Mouse (Mus musculus) granulocyte monocyte progenitor cell, adult 5-6 weeks (primary cell): ENCODE measurements around the gene Hltf. TPM values are rescaled to one million over a fixed set of nuclear protein-coding genes. Genes with fewer than 3 reads are reported as not detected.
"Not testable (repeated sequence)": the region's sequence is repeated elsewhere in the genome, so short reads cannot be mapped to it uniquely, and the experiment has no call there.

ENCODE experiments used
- ATAC-seq: replicated peaks from 2 replicates; pipeline ENCODE4 v1.8.0; 2016; ENCODE audit warnings: mild to moderate bottlenecking, moderate TSS enrichment, inconsistent platforms; ENCODE audit not compliant: poor library complexity, severe bottlenecking
- total RNA-seq, 2 experiments: library from RNA; stranded (forward) in 1 of 2; stranded (reverse) in 1 of 2; fragments of 200-712, 200-1000 nt in 1 of 2; fragments of >200 nt in 1 of 2; fragmentation: Nextera tagmentation in 1 of 2; gene quantifications; 2 replicates each; pipeline ENCODE4 v1.2.3; 2014 to 2017

Hltf gene
- total RNA-seq (2014; fragmentation: Nextera tagmentation) (32.6 and 46.6 TPM in 2 replicates), total RNA-seq (2017) (44.2 and 49.6 TPM in 2 replicates)

DNA sequence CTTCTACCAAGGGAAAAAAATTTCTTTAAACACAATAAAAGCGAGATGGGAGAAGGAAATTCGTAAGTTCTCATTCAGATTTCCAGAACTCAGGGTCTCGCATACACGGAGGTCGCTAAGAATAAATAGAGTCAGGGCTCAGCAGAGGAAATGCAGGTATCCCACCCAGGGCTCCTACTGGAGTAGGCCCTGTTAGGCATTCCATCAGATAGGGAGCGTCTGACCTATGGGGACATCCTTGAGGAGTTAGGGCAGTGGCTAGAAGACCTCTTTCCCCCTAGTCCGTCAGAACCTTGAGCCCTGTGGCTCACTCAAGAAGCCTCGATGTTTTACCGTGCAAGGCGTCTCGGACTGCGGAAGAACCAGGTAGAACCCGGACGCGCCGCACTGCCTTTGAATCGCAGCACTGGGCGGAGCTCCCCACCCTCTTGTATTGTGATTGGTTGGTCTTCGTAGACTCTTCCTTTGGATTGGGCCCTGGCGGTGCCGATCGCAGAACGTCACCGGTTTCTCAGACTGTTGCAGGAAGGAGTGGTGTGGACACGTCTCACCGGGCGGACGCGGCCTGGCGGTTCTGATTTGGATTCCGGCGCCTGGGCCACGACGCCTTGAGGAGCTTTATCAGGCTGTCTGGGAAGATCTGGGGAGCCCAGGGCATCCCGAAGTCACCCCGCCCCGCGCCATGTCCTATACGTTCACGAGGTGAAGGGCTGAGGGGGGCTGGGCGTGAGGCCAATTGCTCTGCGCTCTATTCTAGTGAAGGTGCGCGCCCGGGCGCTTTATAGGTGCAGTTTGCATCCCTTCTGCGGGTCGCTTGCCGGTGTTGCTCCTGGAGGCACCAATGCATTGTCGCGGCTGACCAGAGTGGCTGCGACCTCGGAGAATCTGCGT, at the start of gene Hltf:
Gene Hltf (plus strand): TSS at position 506 of the 891 bp plus-strand sequence.
- ATAC-seq: peak; percentile 100

DNA sequence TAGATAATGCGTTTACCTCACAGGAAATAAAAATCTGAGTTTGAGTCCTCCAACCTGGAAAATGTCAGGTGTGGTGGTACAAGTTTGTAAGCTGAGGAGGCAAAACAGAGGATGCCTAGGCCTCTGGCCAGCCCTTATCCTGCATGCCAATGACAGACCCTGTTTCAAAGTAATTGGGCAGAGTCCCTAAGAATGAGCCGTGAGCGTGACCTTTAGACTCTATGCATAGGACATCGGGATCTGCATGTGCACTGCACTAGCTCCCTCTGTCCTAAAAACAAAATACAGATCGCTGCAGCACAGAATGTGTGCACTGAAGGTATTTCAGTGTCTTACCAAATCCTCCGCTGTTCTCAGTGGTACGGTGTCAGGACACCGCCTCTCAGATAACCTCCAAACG, 47.1 kb upstream of the Hltf start:
- no peak for ATAC-seq

- not testable (repeated sequence) for ATAC-seq
Measured at GRCm38 (mm10) chr3:20010905-20011304, 46.7 kb upstream of the Hltf start.

- no peak for ATAC-seq
Measured at GRCm38 (mm10) chr3:20014454-20014853, 43.2 kb upstream of the Hltf start.

DNA sequence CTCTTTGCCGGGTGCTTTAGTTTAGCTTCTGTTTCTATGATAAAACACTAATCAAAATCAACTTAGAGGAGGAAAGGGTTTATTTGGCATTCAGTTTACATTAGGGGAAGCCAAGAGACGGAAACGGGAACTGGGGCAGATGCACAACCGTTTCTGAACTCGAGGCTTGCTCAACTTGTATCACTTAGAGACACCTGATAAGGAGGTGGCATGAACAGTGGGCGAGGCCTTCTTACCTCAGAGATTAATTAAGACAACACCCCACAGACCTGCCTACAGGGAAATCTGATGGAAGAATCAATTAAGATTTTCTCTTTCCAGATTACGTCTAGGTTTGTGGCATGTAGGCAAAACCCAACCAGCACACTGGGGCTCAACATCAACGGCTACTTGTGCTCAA, 39.5 kb upstream of the Hltf start:
- ATAC-seq: peak; percentile 42

DNA sequence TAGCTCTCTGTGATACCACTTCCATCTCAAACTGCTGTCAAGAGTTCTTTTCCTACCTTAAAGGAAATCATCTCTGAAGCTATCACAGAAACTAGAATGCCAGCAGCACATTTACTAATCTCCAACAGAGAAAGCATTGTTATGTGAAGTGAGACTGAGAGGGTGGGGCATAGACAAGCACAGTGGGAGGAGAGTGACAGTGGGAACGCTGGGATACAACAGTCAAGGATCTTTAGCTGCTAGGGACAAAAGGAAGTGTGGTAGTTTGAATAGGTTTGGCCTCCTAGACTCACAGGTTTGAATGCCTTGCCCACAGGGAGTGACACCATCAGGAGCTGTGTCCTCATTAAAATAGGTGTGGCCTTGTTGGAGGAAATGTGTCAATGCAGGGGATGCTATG, 33.8 kb upstream of the Hltf start:
- no peak for ATAC-seq

DNA sequence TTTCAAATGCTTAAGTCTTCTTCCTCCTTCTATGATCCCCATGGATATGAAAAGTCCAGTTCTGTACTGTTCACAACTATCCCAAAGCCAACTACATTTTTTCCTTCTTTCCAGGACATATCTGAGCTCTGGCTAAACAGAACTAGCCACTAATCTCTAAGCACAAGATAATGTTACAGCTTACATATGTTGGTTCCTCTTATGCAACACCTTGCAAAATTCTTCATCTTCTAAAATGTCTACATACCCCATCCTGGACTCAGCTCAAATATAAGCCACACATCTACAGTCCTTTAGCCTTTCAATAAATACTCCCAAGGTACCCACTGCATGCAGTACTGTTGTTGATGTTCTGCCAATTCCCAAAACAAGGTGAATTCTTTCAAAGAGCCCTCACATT, 31.1 kb upstream of the Hltf start:
- ATAC-seq: peak; percentile 60

DNA sequence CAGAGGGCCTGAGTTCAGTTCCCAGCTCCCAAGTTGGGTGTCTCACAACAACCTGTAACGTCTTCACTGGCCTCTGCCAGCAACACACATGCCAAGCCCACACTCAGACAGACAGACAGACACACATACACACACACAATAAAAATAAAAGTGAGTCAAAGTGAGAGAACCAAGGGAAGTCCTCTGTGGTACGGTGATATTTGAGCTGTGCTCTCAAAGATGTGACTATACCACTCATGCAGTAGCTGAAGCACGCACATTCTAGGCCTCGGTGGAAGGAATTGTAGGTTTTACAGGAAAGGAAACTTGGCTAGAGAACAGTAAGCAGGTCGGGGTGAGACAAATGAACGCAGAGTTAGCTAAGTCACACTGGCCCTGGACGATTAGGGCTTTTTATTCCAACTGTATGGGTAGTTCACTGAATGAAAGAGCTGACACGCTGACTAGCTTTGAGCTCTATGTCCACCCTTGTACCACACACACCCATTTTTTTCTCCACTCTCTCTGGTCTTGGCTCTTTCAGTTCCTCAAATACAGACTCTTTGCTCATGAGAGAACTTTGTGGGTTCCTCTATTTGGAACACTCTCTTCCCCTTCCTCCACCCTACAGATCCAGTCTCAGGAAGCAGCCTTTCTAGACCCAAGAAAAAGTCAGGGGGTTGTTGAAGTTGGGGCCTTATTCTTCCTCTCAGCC, 30.5 kb upstream of the Hltf start:
- peak; percentile 88 for ATAC-seq

DNA sequence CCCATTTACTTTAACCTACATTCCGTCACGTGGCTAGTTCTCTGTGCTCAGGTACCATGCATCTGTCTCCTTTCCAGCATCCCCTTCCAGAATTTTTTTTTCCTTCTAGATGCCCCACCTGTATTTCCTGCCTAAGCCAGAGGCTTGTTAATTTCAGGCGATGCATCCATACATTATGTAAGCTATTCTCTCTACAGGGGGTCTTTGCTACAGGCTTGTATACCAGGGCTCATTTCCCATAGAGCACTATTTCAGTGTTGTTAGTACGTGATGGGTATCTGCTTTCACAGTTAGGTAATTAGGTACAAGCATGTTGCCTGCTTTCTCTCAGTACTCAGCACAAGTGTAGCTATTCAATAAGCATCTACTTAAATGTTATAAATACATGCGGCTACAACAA, 29.8 kb upstream of the Hltf start:
- ATAC-seq: no peak

GRCm38 (mm10) chr3:20028640-20029039, 29.0 kb upstream of the Hltf start:
- peak; percentile 53 for ATAC-seq

GRCm38 (mm10) chr3:20030807-20031206, 26.8 kb upstream of the Hltf start:
- no peak for ATAC-seq

DNA sequence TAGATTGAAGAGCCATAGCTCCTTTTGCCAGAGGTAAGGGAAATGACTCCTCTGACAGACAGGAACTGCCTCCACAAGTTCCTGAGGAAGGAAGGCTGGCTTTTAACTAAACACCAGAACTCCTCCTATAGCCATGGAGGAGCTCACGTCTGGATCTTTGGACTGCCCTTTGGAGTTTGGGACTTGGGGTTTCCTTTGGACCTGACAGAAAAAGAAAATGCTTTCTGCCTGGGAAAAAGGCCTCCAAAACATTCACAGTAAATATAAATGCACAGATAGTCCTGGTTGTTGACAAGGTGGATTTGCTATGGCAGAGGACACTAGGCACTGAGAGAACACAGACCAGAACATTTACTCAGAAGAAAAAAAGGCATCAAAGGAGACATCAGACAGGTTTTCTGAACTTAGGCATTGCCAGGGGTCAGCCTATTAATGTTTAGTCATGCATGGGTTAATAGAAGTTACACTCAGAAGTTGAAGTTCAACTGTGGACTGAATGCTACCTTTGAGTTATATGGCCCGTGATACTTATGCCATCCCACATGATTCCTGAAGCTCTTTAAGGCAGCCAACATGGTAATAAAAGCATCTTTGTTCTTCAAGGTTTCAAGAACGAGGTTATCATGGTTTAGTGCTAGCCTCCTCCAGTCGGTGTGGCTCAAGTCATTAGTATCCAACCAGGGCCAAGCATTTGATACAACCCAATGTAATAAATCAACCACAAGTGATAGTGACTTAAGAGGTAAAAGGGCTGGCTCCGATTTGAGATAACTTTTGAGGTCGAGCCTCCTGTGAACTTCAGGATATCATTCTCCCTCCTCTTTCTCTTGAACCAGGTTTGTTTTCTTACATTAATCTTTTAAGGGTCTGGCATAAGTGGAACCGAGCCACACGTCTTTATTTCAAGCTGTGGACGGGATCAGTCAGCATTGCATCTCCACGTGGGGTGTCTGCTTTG, 23.6 kb upstream of the Hltf start:
- no peak for ATAC-seq

DNA sequence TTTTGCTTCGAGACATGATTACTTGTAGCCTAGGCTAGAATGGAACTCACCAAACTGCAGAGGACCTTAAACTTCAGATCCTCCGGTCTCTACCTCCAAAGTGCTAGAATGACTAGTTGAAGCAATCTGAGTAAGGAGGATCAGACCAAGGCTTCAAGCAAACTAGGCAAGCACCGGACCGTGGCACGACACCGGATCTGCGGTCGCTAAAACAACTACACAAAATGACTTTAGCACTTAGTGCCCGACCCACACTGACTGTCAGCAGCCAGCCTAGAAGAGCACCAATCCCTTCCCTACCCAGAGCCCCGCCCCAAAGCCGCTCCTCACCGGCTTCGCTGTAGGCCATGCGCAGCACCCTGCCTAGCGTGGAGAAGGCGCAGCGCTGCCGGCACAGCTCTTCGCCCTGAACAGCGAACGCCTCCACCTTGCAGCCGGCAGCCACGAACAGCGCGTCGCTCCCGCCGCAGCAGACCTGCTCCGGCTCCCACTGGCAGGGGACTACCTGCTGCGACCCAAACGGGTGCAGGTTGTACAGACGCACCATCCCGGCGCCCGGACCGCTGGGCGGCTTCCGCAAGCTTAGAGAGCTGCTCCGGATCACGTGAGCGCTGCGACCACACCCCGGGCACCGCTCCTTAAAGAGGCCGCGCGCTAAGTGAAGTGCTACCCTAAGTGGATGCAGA, 22.7 kb upstream of the Hltf start, which contains the start of gene Hps3:
Gene Hps3 (minus strand): TSS at position 597 of the 686 bp plus-strand sequence.
- ATAC-seq: peak; percentile 95

- ATAC-seq: no peak
Measured at GRCm38 (mm10) chr3:20036069-20036468, 21.5 kb upstream of the Hltf start.

DNA sequence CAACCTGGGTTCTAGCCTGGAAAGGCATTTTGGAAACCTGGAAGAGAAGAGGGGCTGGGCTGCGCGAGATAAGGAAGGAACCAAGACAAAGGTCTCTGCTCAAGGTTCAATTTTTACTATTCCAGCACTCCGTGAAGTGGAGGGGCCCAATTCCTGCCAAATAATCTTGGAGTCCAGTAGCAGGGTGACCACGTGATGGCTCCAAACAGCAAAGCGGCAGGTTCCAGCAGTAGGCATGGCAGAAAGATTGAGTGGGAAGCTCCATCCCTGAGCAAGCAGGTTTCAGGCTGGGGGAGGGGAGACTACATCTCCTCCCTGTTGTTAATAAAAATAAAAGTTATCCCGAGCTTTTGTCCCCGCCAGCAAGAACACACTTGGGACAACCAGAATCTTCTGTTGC, 16.1 kb upstream of the Hltf start:
- ATAC-seq: not testable (repeated sequence)

DNA sequence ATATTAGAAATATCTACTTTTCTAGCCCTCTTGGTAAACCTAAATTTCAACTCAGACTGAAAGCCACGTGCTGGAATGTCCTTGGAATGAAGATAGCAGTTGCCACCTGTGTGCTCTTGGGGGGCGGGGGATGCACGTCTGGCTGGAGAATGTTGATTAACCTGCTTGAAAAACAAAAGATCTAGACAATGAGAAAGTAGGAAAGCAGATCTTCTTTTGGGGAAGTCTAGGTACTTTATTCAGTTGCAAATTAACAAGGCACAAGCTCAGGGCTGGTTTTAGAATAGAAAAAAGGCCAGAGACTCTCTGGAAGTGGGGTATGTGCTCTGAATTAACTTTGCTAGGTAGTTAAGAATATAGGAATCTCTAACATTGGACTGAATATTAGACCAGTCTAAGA, 12.9 kb upstream of the Hltf start:
- ATAC-seq: not testable (repeated sequence)

DNA sequence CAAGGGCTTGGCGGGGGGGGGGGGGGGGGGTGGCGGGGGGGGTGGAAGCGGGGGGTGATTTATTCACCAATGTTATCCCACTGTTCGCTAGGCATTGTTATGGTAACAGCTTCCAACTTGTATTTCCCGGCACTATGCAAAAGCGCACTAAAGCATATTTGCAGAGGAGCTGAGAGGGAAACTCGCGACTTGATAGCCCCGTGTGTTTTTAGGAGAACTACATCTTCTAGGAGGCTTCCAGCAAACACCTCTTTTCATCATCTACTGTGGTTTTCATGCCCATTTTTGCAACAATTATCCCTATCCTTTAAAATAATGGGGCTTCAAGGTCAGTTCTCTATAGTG, 558 bp downstream of the Hltf start:
- ATAC-seq: no peak

DNA sequence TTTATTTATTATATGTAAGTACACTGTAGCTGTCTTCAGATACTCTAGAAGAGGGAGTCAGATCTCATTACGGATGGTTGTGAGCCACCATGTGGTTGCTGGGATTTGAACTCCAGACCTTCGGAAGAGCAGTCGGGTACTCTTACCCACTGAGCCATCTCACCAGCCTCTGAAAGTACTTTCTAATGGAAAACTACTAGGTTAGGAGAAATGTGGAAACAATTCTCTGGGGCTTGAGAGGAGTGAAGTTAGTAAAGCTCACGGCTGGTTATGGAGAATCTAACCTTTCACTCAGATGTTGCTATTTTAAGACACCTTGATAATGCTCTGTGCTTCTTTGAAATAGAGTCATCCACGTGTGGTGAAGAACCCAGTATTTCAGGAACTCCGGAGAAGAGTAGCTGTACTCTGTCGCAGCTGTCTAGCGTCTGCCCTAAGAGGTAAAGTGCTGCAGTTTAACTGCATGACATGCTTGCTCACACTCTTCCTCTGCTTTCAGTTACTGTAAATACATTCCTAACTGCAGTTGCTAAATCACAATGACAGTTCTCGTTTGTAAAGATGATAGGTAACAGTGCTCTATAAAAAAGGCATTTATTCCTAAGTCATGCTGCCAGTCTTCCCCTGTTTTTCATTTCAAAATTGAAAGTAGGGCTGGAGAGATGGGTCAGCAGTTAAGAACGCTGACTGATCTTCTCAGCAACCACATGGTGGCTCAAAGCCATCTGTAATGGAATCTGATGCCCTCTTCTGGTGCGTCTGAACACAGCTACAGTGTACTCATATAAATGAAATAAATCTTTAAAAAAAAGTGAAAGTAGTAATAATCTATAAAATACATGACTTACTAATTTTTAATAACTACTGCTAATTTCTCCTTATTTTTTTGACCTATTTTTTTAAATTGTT, 18.8 kb downstream of the Hltf start:
- ATAC-seq: peak; percentile 12; the same call in 1 of the 2 replicates

GRCm38 (mm10) chr3:20082161-20082560, 24.6 kb downstream of the Hltf start:
- no peak for ATAC-seq
